Mouse (Mus musculus) liver, embryonic 14.5 days (tissue): ENCODE measurements around the gene Rora. TPM values are rescaled to one million over a fixed set of nuclear protein-coding genes. Genes with fewer than 3 reads are reported as not detected.

Experiments
- ATAC-seq: fragments of 200-750 bp; cut with Nextera tagmentation; 2 replicates; pipeline ENCODE4 v1.8.0; 2017; ENCODE audit warnings: moderate number of reproducible peaks, mild to moderate bottlenecking, moderate library complexity; ENCODE audit not compliant: insufficient read depth
- DNase-seq, 3 experiments: peaks; one replicate each; pipeline ENCODE4 v3.0.0-alpha.2; 2012 to 2013; ENCODE audit warnings: low read depth in 3 of 3, low spot score in 3 of 3
- H3K27ac ChIP-seq: fragments of 300-500 bp; sonication (generic); 2 replicates; pipeline ENCODE4 v1.5.1; 2014; ENCODE audit warnings: moderate library complexity, mild to moderate bottlenecking, control low read depth, inconsistent platforms
- H3K27me3 ChIP-seq: fragments of 300-500 bp; sonication (generic); 2 replicates; pipeline ENCODE4 v1.6.1; 2014; ENCODE audit warnings: mild to moderate bottlenecking, low read length, moderate library complexity; ENCODE audit not compliant: control insufficient read depth, insufficient read depth
- H3K36me3 ChIP-seq: fragments of 300-500 bp; sonication (generic); replicated peaks from 2 replicates; pipeline ENCODE4 v1.6.1; 2014; ENCODE audit warnings: low read depth; ENCODE audit not compliant: control insufficient read depth, insufficient read depth
- H3K4me1 ChIP-seq, 2 experiments: fragments of 200-500 bp in 1 of 2; fragments of 300-500 bp in 1 of 2; sonication (generic) in 1 of 2; replicated peaks; 2 replicates each; pipeline ENCODE4 v1.6.1; 2012 to 2014; ENCODE audit warnings: antibody characterized with exemption in 1 of 2, inconsistent platforms in 1 of 2, low read length in 1 of 2; ENCODE audit not compliant: control insufficient read depth in 2 of 2, insufficient read depth in 2 of 2
- H3K4me2 ChIP-seq: fragments of 300-500 bp; sonication (generic); 2 replicates; pipeline ENCODE4 v1.6.1; 2014; ENCODE audit warnings: low read depth, mild to moderate bottlenecking, control low read depth, moderate library complexity
- H3K4me3 ChIP-seq, 2 experiments: fragments of 200-500 bp in 1 of 2; fragments of 300-500 bp in 1 of 2; sonication (generic) in 1 of 2; 2 replicates each; pipeline ENCODE4 v1.5.1; 2012 to 2014; ENCODE audit warnings: low read depth in 2 of 2, low read length in 2 of 2, mild to moderate bottlenecking in 2 of 2, control low read depth in 1 of 2, inconsistent platforms in 1 of 2, moderate library complexity in 1 of 2; ENCODE audit not compliant: insufficient read depth in 1 of 2
- H3K9ac ChIP-seq: fragments of 300-500 bp; sonication (generic); replicated peaks from 2 replicates; pipeline ENCODE4 v1.6.1; 2014; ENCODE audit warnings: mild to moderate bottlenecking, control low read depth, moderate library complexity
- H3K9me3 ChIP-seq: fragments of 300-500 bp; sonication (generic); 2 replicates; pipeline ENCODE4 v1.6.1; 2016; ENCODE audit warnings: low read length, mixed read lengths; ENCODE audit not compliant: control insufficient read depth
- CTCF ChIP-seq: IDR thresholded peaks from 2 replicates; pipeline ENCODE4 v1.5.1; 2016; ENCODE audit warnings: antibody characterized with exemption, low read depth, control low read depth
- EP300 ChIP-seq: IDR thresholded peaks from 2 replicates; pipeline ENCODE4 v1.6.1; 2016; ENCODE audit warnings: antibody characterized with exemption, low read depth
- WGBS: fragments of 180-500 bp; shearing (Covaris S2); extraction: QIAGEN DNeasy Blood & Tissue Kit; methylation state at CpG from one replicate; pipeline ENCODE4 v1.1.7; 2014; ENCODE audit not compliant: insufficient replicate concordance; 5-methylcytosine and 5-hydroxymethylcytosine counted together
- polyA plus RNA-seq, 2 experiments: library from polyadenylated mRNA; depleted of rRNA in 1 of 2; stranded (reverse) in 1 of 2; unstranded in 1 of 2; fragments of >200 nt; fragmentation: Nextera tagmentation in 1 of 2; extraction: Ambion mirVana in 1 of 2; gene quantifications; 2 replicates each; pipeline versions ENCODE4 v1.2.1 to v1.2.3; 2012 to 2014

Rora gene
- polyA plus RNA-seq, 2 experiments = 0.85 to 2.9 TPM

DNA sequence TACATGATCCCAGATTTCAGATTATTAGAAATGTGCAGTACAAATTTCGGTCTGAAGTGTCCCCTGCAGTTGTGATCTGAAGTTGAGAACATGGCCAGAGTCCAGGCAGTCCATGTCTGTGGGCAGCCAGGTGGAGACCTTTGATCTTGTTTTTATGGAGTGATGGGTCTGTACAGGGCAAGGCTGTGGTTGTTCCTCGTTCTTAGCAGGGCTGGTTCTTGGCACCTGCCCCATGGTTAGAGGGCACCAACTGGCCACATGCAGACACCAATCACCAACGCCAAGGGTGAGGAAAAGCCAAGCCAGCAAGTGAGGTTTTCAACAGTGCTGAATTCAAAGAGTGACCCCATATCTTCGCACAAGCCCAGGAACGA lies 456.7 kb downstream of the Rora start:
- H3K9ac ChIP-seq = no peak overlapping the region
- TF ChIP-seq CTCF (no peak), EP300 (no peak)
- H3K4me1 ChIP-seq = peaks cover 3 to 14% of the 10 kb centered on the region in 2 experiments; a peak in 1 of 4 replicates
- ATAC-seq = peak; percentile 33; the same call in 1 of the 2 replicates
- no peak overlapping the region for H3K27ac ChIP-seq
- 52% methylated on average over 5 of the region's 5 CpGs for WGBS
- no peak overlapping the region for H3K4me2 ChIP-seq
- no peaks in the 10 kb centered on the region for H3K36me3 ChIP-seq
- H3K9me3 ChIP-seq = no peaks in the 10 kb centered on the region
- no peak for DNase-seq
- H3K4me3 ChIP-seq = no peak overlapping the region
- no peaks in the 10 kb centered on the region for H3K27me3 ChIP-seq

DNA sequence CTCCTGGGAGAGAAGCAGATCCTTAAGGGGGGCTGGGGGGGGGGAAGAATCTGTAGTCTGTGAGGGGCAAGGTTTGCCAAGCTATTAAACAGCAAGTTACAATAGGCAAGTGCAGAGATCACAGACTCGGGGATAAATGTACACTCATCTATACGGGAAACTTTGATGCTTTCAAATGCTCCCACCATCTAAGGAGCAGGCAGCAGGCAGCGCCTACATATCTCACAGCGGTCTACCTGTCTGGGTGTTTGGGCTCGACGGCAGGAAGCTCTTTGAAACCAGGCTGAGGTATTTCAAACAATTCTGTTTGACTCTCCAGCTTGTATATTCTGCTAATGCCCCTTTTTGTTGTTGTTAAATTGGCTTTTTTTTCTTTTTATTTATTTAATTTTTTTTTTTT lies 457.1 kb downstream of the Rora start:
- Histone ChIP-seq H3K27me3 (no peaks in the 10 kb centered on the region), H3K4me1 (peaks cover 3 to 14% of the 10 kb centered on the region in 2 experiments; a peak in 1 of 4 replicates), H3K9me3 (no peaks in the 10 kb centered on the region), H3K36me3 (no peaks in the 10 kb centered on the region), H3K4me2 (no peak overlapping the region), H3K9ac (no peak overlapping the region), H3K27ac (no peak overlapping the region), H3K4me3 (no peak overlapping the region)
- 58% methylated on average over 6 of the region's 6 CpGs for WGBS
- ATAC-seq = no peak
- TF ChIP-seq CTCF (no peak), EP300 (no peak)
- DNase-seq = no peak

DNA sequence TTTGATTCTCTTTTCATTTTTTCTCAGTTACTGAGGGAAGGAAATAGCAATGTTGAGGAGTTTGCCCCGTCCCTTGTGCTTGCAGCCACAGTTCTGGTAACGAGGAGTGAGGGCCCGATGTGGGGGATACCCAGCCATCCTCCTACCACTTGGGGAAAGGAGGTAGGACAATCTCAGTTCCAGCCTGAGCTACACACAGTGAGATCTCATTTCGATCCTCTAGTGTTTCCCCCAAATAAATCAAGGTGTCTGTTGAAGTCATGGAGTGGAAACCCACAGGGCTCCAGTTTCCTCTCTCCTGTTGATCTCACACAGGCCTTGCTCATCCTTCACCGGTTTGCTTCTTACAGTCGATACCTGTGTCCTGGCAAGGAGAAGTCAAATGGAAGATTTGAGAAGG lies 458.0 kb downstream of the Rora start:
- no peak for TF ChIP-seq EP300
- no peak for TF ChIP-seq CTCF
- no peaks in the 10 kb centered on the region for H3K9me3 ChIP-seq
- no peak overlapping the region for H3K27ac ChIP-seq
- H3K27me3 ChIP-seq = no peaks in the 10 kb centered on the region
- 65% methylated on average over 6 of the region's 6 CpGs for WGBS
- DNase-seq = no peak
- no peak overlapping the region for H3K4me3 ChIP-seq
- no peak for ATAC-seq
- H3K4me2 ChIP-seq = no peak overlapping the region
- no peaks in the 10 kb centered on the region for H3K36me3 ChIP-seq
- H3K9ac ChIP-seq = no peak overlapping the region
- H3K4me1 ChIP-seq = peaks cover 3 to 16% of the 10 kb centered on the region in 2 experiments; a peak in 1 of 4 replicates

DNA sequence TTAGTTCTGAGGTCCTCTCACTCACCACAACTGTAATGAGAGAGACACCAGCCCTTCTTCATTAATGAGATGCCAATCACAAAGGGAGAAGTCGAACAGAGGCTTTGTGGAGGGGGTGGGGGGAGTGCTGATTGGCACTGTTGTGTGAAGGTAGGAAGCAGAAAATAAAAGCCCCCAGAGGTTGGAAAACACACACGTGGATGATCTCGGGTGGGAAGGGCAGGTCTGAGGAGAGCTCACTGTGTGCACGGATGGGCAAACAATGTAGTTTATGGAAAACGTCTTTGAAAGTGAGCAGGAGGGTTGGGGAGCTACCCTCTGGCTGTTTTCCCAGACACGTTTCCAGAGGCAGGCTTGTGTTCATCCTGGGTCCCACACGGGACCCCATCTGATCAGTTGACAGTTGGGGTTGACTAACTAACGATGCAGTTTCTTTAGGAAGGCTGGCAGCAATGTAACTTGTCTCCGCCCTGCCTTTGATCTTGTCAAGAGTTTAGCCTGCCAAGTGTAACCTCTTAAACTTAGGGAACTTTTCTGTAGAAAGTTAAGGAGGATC lies 460.9 kb downstream of the Rora start:
- H3K27ac ChIP-seq = no peak overlapping the region
- H3K9ac ChIP-seq = no peak overlapping the region
- H3K27me3 ChIP-seq = no peaks in the 10 kb centered on the region
- WGBS = 26% methylated on average over 9 of the region's 9 CpGs
- H3K4me2 ChIP-seq = no peak overlapping the region
- TF ChIP-seq EP300 (no peak), CTCF (no peak)
- peaks cover 3 to 15% of the 10 kb centered on the region in 2 experiments; a peak in 1 of 4 replicates for H3K4me1 ChIP-seq
- no peak for ATAC-seq
- no peaks in the 10 kb centered on the region for H3K36me3 ChIP-seq
- H3K4me3 ChIP-seq = no peak overlapping the region
- no peak for DNase-seq
- H3K9me3 ChIP-seq = no peaks in the 10 kb centered on the region

DNA sequence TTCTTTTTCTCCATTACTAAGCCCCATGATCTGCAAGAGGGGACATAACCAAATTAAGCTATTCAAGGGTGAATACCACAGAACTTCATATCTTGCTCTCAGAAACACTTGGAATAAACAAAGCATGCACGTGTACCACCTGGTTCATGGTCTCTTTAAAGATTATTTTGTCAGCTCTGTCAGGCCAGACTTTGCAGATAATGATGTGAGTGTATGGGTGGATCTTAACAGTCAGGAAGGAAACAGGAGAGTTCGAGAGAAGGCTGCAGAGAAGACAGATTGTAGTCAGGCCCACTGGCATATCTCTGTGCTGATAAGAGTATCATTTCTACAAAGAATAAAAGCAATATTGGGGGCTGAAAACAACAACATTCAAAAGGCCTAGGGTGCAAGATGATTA lies 463.2 kb downstream of the Rora start:
- ATAC-seq (peak; percentile 59; the same call in 1 of the 2 replicates), DNase-seq (no peak)
- no peak for TF ChIP-seq CTCF
- peak; percentile 35; the same call in 1 of the 2 replicates for TF ChIP-seq EP300
- Histone ChIP-seq H3K9ac (no peak overlapping the region), H3K36me3 (no peaks in the 10 kb centered on the region), H3K4me1 (0 out of 4 replicates have a peak, but pooled peaks cover 0 to 6% of the 10 kb centered on the region in 2 experiments), H3K4me2 (no peak overlapping the region), H3K9me3 (no peaks in the 10 kb centered on the region), H3K27me3 (no peaks in the 10 kb centered on the region), H3K27ac (no peak overlapping the region), H3K4me3 (no peak overlapping the region)
- WGBS = 10% methylated on average over 2 of the region's 2 CpGs
